Mouse (Mus musculus) hindbrain, embryonic 13.5 days (tissue): ENCODE data around the gene Ruvbl2. TPM values are rescaled to one million over a fixed set of nuclear protein-coding genes. Genes with fewer than 3 reads are reported as not detected.
A peak's percentile ranks its signal among the peaks of the same experiment; 100 is the strongest.

ENCODE experiments used
- ATAC-seq: fragments of 200-750 bp; cut with Nextera tagmentation; 2 replicates; pipeline ENCODE4 v1.8.0; 2017; ENCODE audit warnings: moderate TSS enrichment; ENCODE audit not compliant: low FRiP score
- H3K27ac ChIP-seq: fragments of 300-500 bp; sonication (generic); 2 replicates; pipeline ENCODE4 v1.5.1; 2015; ENCODE audit warnings: inconsistent platforms, mild to moderate bottlenecking, moderate library complexity
- H3K27me3 ChIP-seq: fragments of 300-500 bp; sonication (generic); 2 replicates; pipeline ENCODE4 v1.6.1; 2015; ENCODE audit warnings: mild to moderate bottlenecking, inconsistent platforms
- H3K36me3 ChIP-seq: fragments of 300-500 bp; sonication (generic); 2 replicates; pipeline ENCODE4 v1.6.1; 2015; ENCODE audit warnings: mild to moderate bottlenecking, inconsistent platforms
- H3K4me1 ChIP-seq: fragments of 300-500 bp; sonication (generic); replicated peaks from 2 replicates; pipeline ENCODE4 v1.6.1; 2015; ENCODE audit warnings: inconsistent platforms
- H3K4me2 ChIP-seq: fragments of 300-500 bp; sonication (generic); 2 replicates; pipeline ENCODE4 v1.6.1; 2015; ENCODE audit warnings: inconsistent platforms, mild to moderate bottlenecking, moderate library complexity
- H3K4me3 ChIP-seq: fragments of 300-500 bp; sonication (generic); 2 replicates; pipeline ENCODE4 v1.5.1; 2015; ENCODE audit warnings: mild to moderate bottlenecking, inconsistent platforms
- H3K9ac ChIP-seq: fragments of 300-500 bp; sonication (generic); 2 replicates; pipeline ENCODE4 v1.6.1; 2015; ENCODE audit warnings: mild to moderate bottlenecking, inconsistent platforms
- H3K9me3 ChIP-seq: fragments of 300-500 bp; sonication (generic); 2 replicates; pipeline ENCODE4 v1.6.1; 2016; ENCODE audit warnings: inconsistent platforms
- WGBS: fragments of 180-500 bp; shearing (Covaris S2); methylation state at CpG from one replicate; pipeline ENCODE4 v1.1.7; 2015; 5-methylcytosine and 5-hydroxymethylcytosine counted together
- polyA plus RNA-seq: library from polyadenylated mRNA; unstranded; fragments of >200 nt; fragmentation: Nextera tagmentation; extraction: Ambion mirVana; gene quantifications from 2 replicates; pipeline ENCODE4 v1.2.1, GENCODE M21; 2015

The Ruvbl2 gene
- polyA plus RNA-seq, 1 experiment from 2014 or later = 110 TPM

DNA sequence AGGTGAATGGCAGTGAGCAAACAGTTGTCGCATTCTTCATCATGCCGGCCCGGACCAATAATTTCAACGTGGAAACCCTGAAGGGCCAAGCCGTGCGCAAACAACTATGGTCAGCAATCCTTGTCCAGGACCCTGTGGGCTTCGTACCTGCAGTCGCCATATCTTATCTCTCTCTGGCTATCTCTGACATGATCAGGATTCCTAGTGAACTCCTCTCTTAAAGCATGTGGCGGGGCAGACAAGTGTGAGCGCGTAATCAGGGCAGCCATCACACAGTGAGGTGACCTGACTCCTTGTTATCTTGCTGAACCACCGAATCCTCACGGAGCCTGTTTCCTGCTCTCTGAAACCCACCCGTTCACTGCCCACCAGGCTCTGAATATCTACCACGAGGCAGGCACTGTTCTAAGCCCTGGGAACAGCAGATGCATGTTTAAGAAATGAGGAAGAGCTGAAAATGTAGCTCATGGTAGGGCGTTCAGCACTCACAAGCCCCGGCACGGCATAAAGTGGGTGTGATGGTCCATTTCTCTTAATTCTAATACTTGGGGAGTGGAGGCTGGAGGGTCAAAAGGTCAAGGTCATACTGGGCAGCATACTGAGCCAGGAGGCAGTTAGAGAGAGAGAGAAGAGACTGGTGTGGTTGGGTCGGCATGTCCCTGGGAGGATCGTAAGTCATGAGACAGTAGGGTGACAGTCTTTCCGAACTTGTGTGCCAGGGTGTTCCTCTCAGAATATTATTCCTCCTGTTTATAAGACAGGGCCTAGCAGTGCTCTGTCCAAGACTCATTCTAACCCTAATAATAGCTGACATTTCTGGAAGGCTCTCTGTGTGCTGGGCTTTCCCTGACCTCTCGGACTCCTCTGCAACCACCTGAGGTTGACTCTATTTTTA, 5.9 kb upstream of the Ruvbl2 start:
- Histone ChIP-seq H3K27me3 (no peaks in the 10 kb centered on the region), H3K4me2 (no peak overlapping the region), H3K4me1 (no peaks in the 10 kb centered on the region), H3K36me3 (peaks cover 73% of the 10 kb centered on the region), H3K27ac (no peak overlapping the region), H3K9ac (no peak overlapping the region), H3K4me3 (no peak overlapping the region), H3K9me3 (no peaks in the 10 kb centered on the region)
- WGBS = 91% methylated on average over 22 of the region's 22 CpGs
- ATAC-seq = no peak

DNA sequence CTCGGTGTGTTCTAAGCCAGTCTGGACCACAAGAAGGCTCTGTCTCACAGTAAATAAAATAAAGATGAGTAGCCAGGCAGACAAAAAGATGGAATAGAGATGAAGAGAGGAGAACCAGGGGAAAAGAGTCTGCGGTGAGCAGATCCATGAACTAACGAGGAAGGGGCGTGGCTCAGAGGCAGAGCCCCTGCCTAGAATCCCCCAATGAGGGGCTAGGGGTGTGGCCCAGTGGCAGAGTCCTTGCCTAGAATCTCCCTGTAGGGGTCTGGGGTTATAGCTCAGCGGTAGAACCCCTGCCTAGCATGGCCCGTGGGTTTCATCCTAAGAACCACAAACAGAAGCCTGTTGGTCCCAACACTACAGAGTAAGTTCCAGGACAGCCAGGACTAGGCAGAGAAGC, 850 bp downstream of the Ruvbl2 start:
- H3K4me2 ChIP-seq = no peak overlapping the region
- no peak overlapping the region for H3K4me3 ChIP-seq
- WGBS = 34% methylated on average over 6 of the region's 6 CpGs
- H3K9me3 ChIP-seq = no peaks in the 10 kb centered on the region
- no peak overlapping the region for H3K27ac ChIP-seq
- no peak for ATAC-seq
- no peak overlapping the region for H3K9ac ChIP-seq
- peaks cover 24% of the 10 kb centered on the region for H3K36me3 ChIP-seq
- H3K4me1 ChIP-seq = peaks cover 50% of the 10 kb centered on the region
- H3K27me3 ChIP-seq = no peaks in the 10 kb centered on the region

DNA sequence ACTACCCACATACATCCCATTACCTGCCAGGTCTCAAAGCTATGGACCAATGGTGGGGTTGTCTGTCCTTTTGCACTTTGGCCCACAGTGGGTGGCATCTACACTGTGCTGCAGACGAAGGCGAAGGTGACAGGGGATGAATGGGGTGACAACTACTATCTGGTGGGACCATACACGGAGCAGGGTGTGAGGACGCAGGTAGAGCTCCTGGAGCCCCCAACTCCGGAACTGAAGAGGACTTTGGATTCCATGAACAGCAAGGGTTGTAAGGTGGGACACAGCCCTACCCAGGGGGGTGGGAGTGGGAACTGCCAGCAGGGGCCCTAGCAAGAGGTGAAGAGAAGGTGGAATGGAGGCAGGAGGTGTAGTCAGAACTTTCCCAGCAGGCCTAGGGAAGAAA, 1.5 kb downstream of the Ruvbl2 start:
- Histone ChIP-seq H3K27me3 (no peaks in the 10 kb centered on the region), H3K27ac (no peak overlapping the region), H3K9ac (0 out of 2 replicates have a peak overlapping the region, but pooled peaks have one; percentile 79), H3K4me2 (peak overlapping the region; percentile 69; the same call in 1 of the 2 replicates), H3K4me1 (peaks cover 54% of the 10 kb centered on the region), H3K9me3 (no peaks in the 10 kb centered on the region), H3K36me3 (peaks cover 26% of the 10 kb centered on the region), H3K4me3 (no peak overlapping the region)
- 92% methylated on average over 5 of the region's 5 CpGs for WGBS
- no peak for ATAC-seq

DNA sequence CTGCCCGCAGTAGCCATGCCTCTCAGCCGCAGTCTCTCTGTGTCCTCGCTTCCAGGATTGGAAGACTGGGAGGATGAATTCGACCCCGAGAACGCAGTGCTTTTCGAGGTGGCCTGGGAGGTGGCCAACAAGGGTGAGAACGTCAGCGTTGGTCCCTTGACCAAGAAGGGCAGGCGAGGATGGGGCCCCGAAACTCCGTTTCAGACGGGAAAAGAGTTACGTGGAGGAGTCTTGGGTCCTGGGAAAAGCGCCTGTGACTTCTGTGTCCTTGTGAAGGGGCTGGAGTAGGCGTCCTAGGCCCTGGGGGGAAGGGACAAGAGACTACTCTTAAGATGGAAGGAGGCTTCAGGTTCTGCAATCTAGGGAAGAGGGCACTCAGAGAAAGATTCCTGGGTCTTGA, 2.9 kb downstream of the Ruvbl2 start:
- Histone ChIP-seq H3K27me3 (no peaks in the 10 kb centered on the region), H3K4me2 (peak overlapping the region; percentile 69), H3K9ac (peak overlapping the region; percentile 79), H3K9me3 (no peaks in the 10 kb centered on the region), H3K4me3 (peak overlapping the region; percentile 75), H3K36me3 (peaks cover 29% of the 10 kb centered on the region), H3K4me1 (peaks cover 56% of the 10 kb centered on the region), H3K27ac (peak overlapping the region; percentile 56)
- ATAC-seq = peak; percentile 26
- 3% methylated on average over 16 of the region's 16 CpGs for WGBS

DNA sequence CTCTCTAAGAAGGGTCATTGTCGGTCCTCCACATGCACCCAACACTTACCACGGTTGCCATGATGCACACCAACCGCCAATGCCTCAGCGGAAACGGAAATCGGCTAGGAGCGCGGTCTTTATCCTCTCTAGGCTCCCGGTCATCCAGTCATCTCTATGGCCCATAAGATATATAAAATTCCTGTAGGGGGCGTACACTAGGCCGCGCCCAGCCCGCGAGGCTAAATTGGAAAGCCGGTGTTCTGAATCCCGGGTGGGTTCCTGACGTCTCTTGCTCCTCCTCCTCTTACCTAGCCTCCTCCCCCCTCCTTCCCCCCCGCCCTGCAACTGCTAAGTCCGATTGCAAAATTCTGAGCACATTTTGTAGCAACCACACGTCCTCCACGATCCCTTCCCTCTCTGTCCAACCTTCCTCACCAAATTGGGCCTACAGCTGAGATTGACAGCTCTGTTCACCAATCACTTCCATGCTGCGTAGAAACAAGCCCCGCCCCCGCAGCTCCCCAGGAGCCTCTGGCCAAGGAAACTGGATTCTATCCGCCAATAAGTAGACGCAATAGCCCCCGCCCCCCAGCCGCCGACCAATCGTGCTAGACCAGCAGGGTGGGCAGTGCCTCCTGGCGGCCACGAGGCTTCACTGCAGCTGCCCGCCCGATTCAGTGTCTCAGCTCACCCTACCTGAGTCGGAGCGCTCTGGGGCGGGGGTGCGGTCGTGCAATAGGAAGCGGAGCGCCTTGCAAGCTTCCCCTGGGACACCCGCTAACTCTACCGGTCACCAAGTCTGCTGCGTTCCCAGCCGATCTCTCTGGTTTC, 3.5 kb downstream of the Ruvbl2 start, which contains the start of gene Gys1:
TSS of gene Gys1 (plus strand) at position 642 of the 813 bp plus-strand sequence.
- peaks cover 56% of the 10 kb centered on the region for H3K4me1 ChIP-seq
- peaks cover 29% of the 10 kb centered on the region for H3K36me3 ChIP-seq
- under 1% methylated on average over 45 of the region's 45 CpGs for WGBS

DNA sequence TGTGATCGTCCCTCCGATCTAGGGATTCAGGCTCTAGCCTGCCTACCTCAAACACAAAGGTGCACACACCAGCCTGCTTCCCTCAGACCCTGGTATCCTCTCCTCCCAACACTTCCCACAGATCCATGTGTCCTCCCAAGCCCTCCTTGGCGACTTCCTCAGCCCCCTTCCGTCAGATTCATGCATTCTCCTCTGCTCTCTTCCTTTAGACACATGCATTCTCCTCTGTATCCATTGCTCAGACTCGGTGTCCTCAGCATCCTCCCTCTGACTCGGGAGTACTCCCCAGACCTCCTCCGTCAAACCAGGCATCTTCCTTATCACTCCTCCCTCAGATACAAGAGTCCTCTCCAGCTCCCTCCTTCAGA, 4.1 kb downstream of the Ruvbl2 start:
- no peaks in the 10 kb centered on the region for H3K9me3 ChIP-seq
- H3K36me3 ChIP-seq = peaks cover 32% of the 10 kb centered on the region
- peak overlapping the region; percentile 75 for H3K4me3 ChIP-seq
- H3K27me3 ChIP-seq = no peaks in the 10 kb centered on the region
- H3K4me1 ChIP-seq = peaks cover 56% of the 10 kb centered on the region
- peak overlapping the region; percentile 90 for H3K27ac ChIP-seq
- WGBS = under 1% methylated on average over 7 of the region's 7 CpGs
- H3K4me2 ChIP-seq = peak overlapping the region; percentile 97
- peak overlapping the region; percentile 89 for H3K9ac ChIP-seq
- ATAC-seq = no peak

More for the DNA sequence above, 3.5 kb downstream of the Ruvbl2 start, which contains the start of gene Gys1:
- peak; percentile 97 for ATAC-seq
- H3K27ac ChIP-seq = peak within 1 kb of the TSS; percentile 90
- peak within 1 kb of the TSS; percentile 97 for H3K4me2 ChIP-seq
- H3K4me3 ChIP-seq = peak within 1 kb of the TSS; percentile 75
- no peaks in the 10 kb centered on the region for H3K9me3 ChIP-seq
- peak within 1 kb of the TSS; percentile 89 for H3K9ac ChIP-seq
- H3K27me3 ChIP-seq = no peaks in the 10 kb centered on the region

DNA sequence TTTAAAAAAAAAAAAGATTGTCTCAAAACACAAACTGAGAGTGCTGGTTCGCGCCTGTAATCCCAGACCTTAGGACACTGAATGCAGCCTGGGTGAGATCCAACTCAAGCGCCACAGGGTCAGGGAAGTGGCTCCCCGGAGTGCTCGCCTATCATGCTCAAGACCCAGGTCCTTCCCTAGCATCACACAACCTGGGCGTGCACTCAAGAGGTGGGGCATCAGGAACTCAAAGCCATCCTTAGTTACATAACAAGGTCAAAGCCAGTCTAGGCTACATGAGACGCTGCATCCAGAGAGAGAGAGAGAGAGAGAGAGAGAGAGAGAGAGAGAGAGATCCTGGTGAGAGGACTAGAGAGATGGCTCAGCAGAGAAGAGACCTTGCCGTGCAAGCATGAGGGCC, 11.3 kb downstream of the Ruvbl2 start:
- Histone ChIP-seq H3K27ac (no peak overlapping the region), H3K9ac (no peak overlapping the region), H3K9me3 (no peaks in the 10 kb centered on the region), H3K4me2 (no peak overlapping the region), H3K36me3 (peaks cover 98% of the 10 kb centered on the region), H3K4me3 (no peak overlapping the region), H3K27me3 (peaks cover 8% of the 10 kb centered on the region), H3K4me1 (0 out of 2 replicates have a peak, but pooled peaks cover 3% of the 10 kb centered on the region)
- WGBS = 93% methylated on average over 8 of the region's 8 CpGs
- ATAC-seq = no peak

DNA sequence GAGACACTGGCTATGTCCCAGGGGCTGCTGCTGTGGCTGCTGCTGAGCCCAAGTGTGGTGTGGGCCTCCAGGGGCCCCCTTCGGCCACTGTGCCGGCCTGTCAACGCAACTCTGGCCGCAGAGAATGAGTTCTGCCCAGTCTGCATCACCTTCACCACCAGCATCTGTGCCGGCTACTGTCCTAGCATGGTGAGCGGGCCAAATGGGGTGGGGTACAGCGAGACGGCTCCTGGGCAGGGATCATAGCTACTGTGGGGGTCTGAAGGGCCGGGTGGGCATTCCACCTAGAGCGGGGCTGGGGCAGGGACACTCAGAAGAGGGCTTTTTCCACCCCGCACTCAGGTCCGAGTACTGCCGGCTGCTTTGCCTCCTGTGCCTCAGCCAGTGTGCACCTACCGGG, 16.7 kb downstream of the Ruvbl2 start:
- Histone ChIP-seq H3K4me2 (no peak overlapping the region), H3K27ac (no peak overlapping the region), H3K9me3 (no peaks in the 10 kb centered on the region), H3K4me1 (peaks cover 3% of the 10 kb centered on the region; the same call in 1 of the 2 replicates), H3K36me3 (peaks cover 59% of the 10 kb centered on the region), H3K9ac (no peak overlapping the region), H3K4me3 (no peak overlapping the region), H3K27me3 (peaks cover 62% of the 10 kb centered on the region)
- WGBS = 93% methylated on average over 14 of the region's 14 CpGs
- no peak for ATAC-seq

DNA sequence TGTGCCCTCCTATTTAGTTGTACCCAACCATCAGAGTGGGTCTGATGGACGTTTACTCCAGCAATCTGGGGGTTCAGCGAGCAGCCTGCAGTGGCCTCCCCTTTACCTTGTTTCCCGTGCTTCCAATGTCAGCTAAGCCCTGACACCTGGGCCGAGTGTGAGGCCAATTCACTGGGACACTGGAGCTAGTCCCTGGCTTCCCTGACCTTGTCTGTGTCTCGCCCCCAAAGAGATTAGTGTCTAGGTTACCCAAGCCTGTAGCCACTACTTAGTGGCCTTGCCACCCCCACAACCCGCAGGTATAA, 17.3 kb downstream of the Ruvbl2 start, which contains the start of gene Lhb:
TSS of gene Lhb (plus strand) at position 206 of the 305 bp plus-strand sequence.
- 59% methylated on average over 6 of the region's 6 CpGs for whole genome bisulfite sequencing
- H3K27ac ChIP-seq = no peak within 1 kb of the TSS
- peaks cover 68% of the 10 kb centered on the region for H3K27me3 ChIP-seq
- no peak within 1 kb of the TSS for H3K9ac ChIP-seq
- peaks cover 5% of the 10 kb centered on the region for H3K4me1 ChIP-seq
- ATAC-seq = no peak
- no peak within 1 kb of the TSS for H3K4me3 ChIP-seq
- no peaks in the 10 kb centered on the region for H3K9me3 ChIP-seq
- H3K36me3 ChIP-seq = peaks cover 54% of the 10 kb centered on the region
- H3K4me2 ChIP-seq = no peak within 1 kb of the TSS

DNA sequence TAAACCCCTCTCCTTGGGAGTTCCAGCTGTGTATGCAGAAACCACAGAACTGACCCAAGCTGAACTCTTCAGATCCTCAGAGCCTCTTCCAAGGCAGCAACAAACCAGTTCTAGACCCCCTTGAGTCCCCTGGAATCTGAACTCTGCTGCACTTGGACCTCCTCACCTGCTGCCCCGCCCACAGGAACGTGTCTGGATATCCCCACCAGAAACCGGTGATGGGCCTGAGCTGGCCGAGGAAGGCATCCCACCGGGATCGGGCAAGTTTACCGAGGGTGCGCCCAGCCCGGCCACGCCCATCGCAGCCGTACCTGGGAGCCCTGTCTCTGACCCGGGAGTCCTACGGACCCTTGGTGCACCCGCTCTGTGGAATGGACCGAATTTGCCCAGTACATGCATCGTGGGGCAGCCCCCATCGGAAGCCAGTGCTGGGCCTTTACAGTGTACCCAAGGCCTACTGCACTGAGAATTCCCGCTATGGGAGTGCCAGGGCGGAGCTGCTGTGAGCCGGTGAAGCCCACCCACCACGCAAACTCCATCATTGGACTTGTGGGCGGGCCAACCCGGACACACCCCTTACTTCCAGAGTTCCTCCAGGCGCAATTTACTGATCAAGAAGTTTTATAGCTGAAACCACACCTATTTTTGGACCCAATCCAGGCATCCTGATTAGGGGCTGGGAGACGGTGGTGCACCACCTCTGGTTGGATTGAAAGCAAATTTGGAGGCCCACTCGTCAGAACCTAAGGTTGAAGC, 17.9 kb downstream of the Ruvbl2 start:
- Histone ChIP-seq H3K27me3 (peaks cover 74% of the 10 kb centered on the region), H3K9ac (no peak overlapping the region), H3K4me2 (no peak overlapping the region), H3K9me3 (no peaks in the 10 kb centered on the region), H3K27ac (no peak overlapping the region), H3K36me3 (peaks cover 48% of the 10 kb centered on the region), H3K4me3 (no peak overlapping the region), H3K4me1 (peaks cover 8% of the 10 kb centered on the region)
- ATAC-seq = no peak
- WGBS = 18% methylated on average over 27 of the region's 27 CpGs

DNA sequence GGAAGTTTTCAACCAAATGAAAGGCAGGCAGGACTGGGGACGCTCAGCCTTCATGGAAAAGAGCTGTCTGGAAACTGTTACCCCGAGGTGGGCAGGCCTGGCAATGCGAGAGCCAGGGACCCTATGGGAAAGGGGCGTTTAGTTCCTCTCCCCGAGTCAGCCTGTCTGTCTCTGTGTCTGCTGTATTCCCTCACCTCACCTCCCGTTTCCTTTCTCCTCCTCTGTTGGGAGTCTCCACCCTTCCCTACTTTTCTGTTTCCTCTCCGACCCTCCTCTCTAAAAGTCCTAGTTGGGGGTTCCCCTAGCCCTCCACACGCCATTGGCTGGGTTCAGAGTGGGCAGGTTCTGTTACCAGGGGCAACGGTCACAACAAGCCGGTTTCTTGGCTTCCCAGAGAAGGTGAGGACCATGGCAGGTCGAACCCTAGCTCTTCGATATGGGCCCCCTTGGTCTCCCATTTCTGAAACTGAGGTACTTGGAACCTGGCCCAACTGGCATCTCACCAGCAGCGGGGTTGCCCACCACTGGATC, 19.9 kb downstream of the Ruvbl2 start:
- Histone ChIP-seq H3K36me3 (peaks cover 28% of the 10 kb centered on the region), H3K27me3 (peaks cover 94% of the 10 kb centered on the region), H3K9ac (no peak overlapping the region), H3K9me3 (no peaks in the 10 kb centered on the region), H3K4me1 (peaks cover 21% of the 10 kb centered on the region), H3K4me2 (no peak overlapping the region), H3K4me3 (no peak overlapping the region), H3K27ac (no peak overlapping the region)
- no peak for ATAC-seq
- 10% methylated on average over 13 of the region's 13 CpGs for WGBS
